8 mouse cellular contexts compared by ENCODE assay signal in genomic region chr9:40455336-40456185, GRCm38 (mm10).
A peak's percentile ranks its signal among the peaks of the same experiment; 100 is the strongest.
DNase-seq lines count a peak whose midpoint lies in the region; ATAC-seq lines count a peak whose summit lies in the region.

No protein-coding gene starts in this region.

- WGBS in embryonic facial prominence, embryonic 14.5 days: under 1% methylated on average over 52 of the region's 77 CpGs
- under 1% methylated on average over 75 of the region's 77 CpGs for WGBS in heart, embryonic 11.5 days (ENCODE audit: insufficient replicate concordance)
- under 1% methylated on average over 77 of the region's 77 CpGs for WGBS in lung, embryonic 15.5 days
- WGBS in neural tube, embryonic 15.5 days: under 1% methylated on average over 77 of the region's 77 CpGs

- DNase-seq in 3134 (ENCODE audit: extremely low read depth, insufficient read length, low spot score): peak; percentile 10
- peak; percentile 81 for DNase-seq in adrenal gland, postnatal 14 days
- peak; percentile 81 for DNase-seq in embryonic facial prominence, embryonic 14.5 days (ENCODE audit: low spot score)
- peak; percentile 44 to 69 for DNase-seq in kidney, postnatal 25 days
- peak; percentile 79 for DNase-seq in testis, postnatal 10 days (ENCODE audit: low spot score)

- peak overlapping the region; percentile 73 for H3K27ac ChIP-seq in embryonic facial prominence, embryonic 14.5 days (replicated peaks; ENCODE audit: low read depth, low read length)
- peak overlapping the region; percentile 89 for H3K27ac ChIP-seq in heart, embryonic 11.5 days (ENCODE audit: low read depth, low read length)
- peak overlapping the region; percentile 88 for H3K27ac ChIP-seq in lung, embryonic 15.5 days
- peak overlapping the region; percentile 56 for H3K27ac ChIP-seq in neural tube, embryonic 15.5 days (replicated peaks)

- H3K27me3 ChIP-seq in embryonic facial prominence, embryonic 14.5 days (replicated peaks; ENCODE audit: control insufficient read depth, insufficient read depth, low read length): no peaks in the 10 kb centered on the region; the same call in 1 of the 2 replicates
- H3K27me3 ChIP-seq in heart, embryonic 11.5 days (ENCODE audit: control insufficient read depth, insufficient read depth, low read length): no peaks in the 10 kb centered on the region
- no peaks in the 10 kb centered on the region for H3K27me3 ChIP-seq in lung, embryonic 15.5 days
- peaks cover 12% of the 10 kb centered on the region; the same call in 1 of the 2 replicates for H3K27me3 ChIP-seq in neural tube, embryonic 15.5 days (replicated peaks)

- peaks cover 9% of the 10 kb centered on the region; the same call in 1 of the 2 replicates for H3K4me1 ChIP-seq in embryonic facial prominence, embryonic 14.5 days (ENCODE audit: control insufficient read depth, insufficient read depth, low read length)
- H3K4me1 ChIP-seq in heart, embryonic 11.5 days (ENCODE audit: control insufficient read depth, insufficient read depth, low read length): peaks cover 7% of the 10 kb centered on the region; the same call in 1 of the 2 replicates
- H3K4me1 ChIP-seq in lung, embryonic 15.5 days: peaks cover 28% of the 10 kb centered on the region
- peaks cover 21% of the 10 kb centered on the region for H3K4me1 ChIP-seq in neural tube, embryonic 15.5 days

- H3K4me2 ChIP-seq in embryonic facial prominence, embryonic 14.5 days (ENCODE audit: low read depth, low read length): peak overlapping the region; percentile 98
- H3K4me2 ChIP-seq in heart, embryonic 11.5 days: peak overlapping the region; percentile 94
- H3K4me2 ChIP-seq in lung, embryonic 15.5 days: peak overlapping the region; percentile 99
- peak overlapping the region; percentile 98 for H3K4me2 ChIP-seq in neural tube, embryonic 15.5 days

- peak overlapping the region; percentile 72 for H3K9ac ChIP-seq in embryonic facial prominence, embryonic 14.5 days (ENCODE audit: low read depth, low read length)
- peak overlapping the region; percentile 85 for H3K9ac ChIP-seq in heart, embryonic 11.5 days (ENCODE audit: low read depth, low read length)
- peak overlapping the region; percentile 57 for H3K9ac ChIP-seq in lung, embryonic 15.5 days
- peak overlapping the region; percentile 60 for H3K9ac ChIP-seq in neural tube, embryonic 15.5 days (replicated peaks)

- peak; percentile 60 for ATAC-seq in embryonic facial prominence, embryonic 14.5 days (ENCODE audit: low read depth)
- peak; percentile 19; the same call in 1 of the 2 replicates for ATAC-seq in heart, embryonic 11.5 days (replicated peaks; ENCODE audit: insufficient number of reproducible peaks, low FRiP score, low TSS enrichment)
- peak; percentile 55 for ATAC-seq in lung, embryonic 15.5 days (ENCODE audit: borderline replicate concordance, extremely low read depth, low FRiP score, low TSS enrichment)
- peak; percentile 66 for ATAC-seq in neural tube, embryonic 15.5 days (ENCODE audit: low FRiP score)

- H3K4me3 ChIP-seq in embryonic facial prominence, embryonic 14.5 days (ENCODE audit: low read depth, low read length): peak overlapping the region; percentile 67
- H3K4me3 ChIP-seq in heart, embryonic 11.5 days (ENCODE audit: low read depth, low read length): peak overlapping the region; percentile 80
- peak overlapping the region; percentile 72 for H3K4me3 ChIP-seq in lung, embryonic 15.5 days
- peak overlapping the region; percentile 60 for H3K4me3 ChIP-seq in neural tube, embryonic 15.5 days (replicated peaks)

- H3K36me3 ChIP-seq in embryonic facial prominence, embryonic 14.5 days (ENCODE audit: control insufficient read depth, insufficient read depth, low read length): no peaks in the 10 kb centered on the region
- no peaks in the 10 kb centered on the region for H3K36me3 ChIP-seq in heart, embryonic 11.5 days (ENCODE audit: control insufficient read depth, insufficient read depth, low read length)
- H3K36me3 ChIP-seq in lung, embryonic 15.5 days: no peaks in the 10 kb centered on the region
- no peaks in the 10 kb centered on the region for H3K36me3 ChIP-seq in neural tube, embryonic 15.5 days

- H3K9me3 ChIP-seq in embryonic facial prominence, embryonic 14.5 days (ENCODE audit: control insufficient read depth, low read length): no peaks in the 10 kb centered on the region
- no peaks in the 10 kb centered on the region for H3K9me3 ChIP-seq in heart, embryonic 11.5 days (replicated peaks; ENCODE audit: control insufficient read depth, low read length)
- H3K9me3 ChIP-seq in lung, embryonic 15.5 days: no peaks in the 10 kb centered on the region
- no peaks in the 10 kb centered on the region for H3K9me3 ChIP-seq in neural tube, embryonic 15.5 days (replicated peaks)

Comparison
In these comparisons a context has a peak if more than half of its experiments do, and no peak if none do; other contexts are left out.
1. Peak in every context shown above with its lines: DNase-seq, ATAC-seq, H3K4me3 ChIP-seq and H3K27ac ChIP-seq.
2. DNase-seq: peak in every context shown above with its lines; median percentile 81 in adrenal gland, postnatal 14 days; 81 in embryonic facial prominence, embryonic 14.5 days; 79 in testis, postnatal 10 days; 56 in kidney, postnatal 25 days; 10 in 3134.